8 mouse cellular contexts compared by ENCODE assay signal in genomic region chr14:87415486-87415807, GRCm38 (mm10). TPM values are rescaled to one million over a fixed set of nuclear protein-coding genes. Genes with fewer than 3 reads are reported as not detected.
A peak's percentile ranks its signal among the peaks of the same experiment; 100 is the strongest.
DNase-seq lines count a peak whose midpoint lies in the region; ATAC-seq lines count a peak whose summit lies in the region.

No protein-coding gene starts in this region.

- no peaks in the 10 kb centered on the region for H3K36me3 ChIP-seq in lung, embryonic 16.5 days (ENCODE audit: control insufficient read depth, insufficient read depth, low read length)
- no peaks in the 10 kb centered on the region for H3K36me3 ChIP-seq in limb, embryonic 10.5 days
- H3K36me3 ChIP-seq in neural tube, embryonic 15.5 days = no peaks in the 10 kb centered on the region

- peak overlapping the region; percentile 89 for H3K4me3 ChIP-seq in lung, embryonic 16.5 days (ENCODE audit: low read length)
- peak overlapping the region; percentile 77 for H3K4me3 ChIP-seq in limb, embryonic 10.5 days
- H3K4me3 ChIP-seq in neural tube, embryonic 15.5 days (replicated peaks) = peak overlapping the region; percentile 95

- no peak for DNase-seq in lung, postnatal 4 days
- no peak for DNase-seq in limb, embryonic 10.5 days (ENCODE audit: low spot score)
- no peak for DNase-seq in spleen, postnatal 10 days (ENCODE audit: low spot score in 2 of 2)
- no peak for DNase-seq in ovary, postnatal 36 days (ENCODE audit: low spot score)
- no peak for DNase-seq in thymus, postnatal 14 days

- H3K4me2 ChIP-seq in lung, embryonic 16.5 days (ENCODE audit: low read depth, low read length) = peak overlapping the region; percentile 65
- peak overlapping the region; percentile 71 for H3K4me2 ChIP-seq in neural tube, embryonic 15.5 days

- no peaks in the 10 kb centered on the region for H3K27me3 ChIP-seq in lung, embryonic 16.5 days (ENCODE audit: control insufficient read depth, insufficient read depth, low read depth, low read length)
- H3K27me3 ChIP-seq in limb, embryonic 10.5 days (ENCODE audit: low read depth, poor library complexity, severe bottlenecking) = no peaks in the 10 kb centered on the region
- no peaks in the 10 kb centered on the region for H3K27me3 ChIP-seq in neural tube, embryonic 15.5 days (replicated peaks)

- peaks cover 6% of the 10 kb centered on the region for H3K4me1 ChIP-seq in lung, embryonic 16.5 days (replicated peaks; ENCODE audit: control insufficient read depth, insufficient read depth, low read length)
- H3K4me1 ChIP-seq in limb, embryonic 10.5 days = 0 out of 2 replicates have a peak, but pooled peaks cover 3% of the 10 kb centered on the region
- H3K4me1 ChIP-seq in neural tube, embryonic 15.5 days = peaks cover 24% of the 10 kb centered on the region

- WGBS in lung, embryonic 16.5 days = 0% methylated on average over 11 of the region's 11 CpGs
- 3% methylated on average over 11 of the region's 11 CpGs for WGBS in limb, embryonic 10.5 days
- 1% methylated on average over 11 of the region's 11 CpGs for WGBS in neural tube, embryonic 15.5 days

- peak overlapping the region; percentile 71 for H3K27ac ChIP-seq in lung, embryonic 16.5 days (ENCODE audit: low read length)
- H3K27ac ChIP-seq in limb, embryonic 10.5 days = peak overlapping the region; percentile 95
- H3K27ac ChIP-seq in neural tube, embryonic 15.5 days (replicated peaks) = 0 out of 2 replicates have a peak overlapping the region, but pooled peaks have one; percentile 99

- H3K9me3 ChIP-seq in lung, embryonic 16.5 days (ENCODE audit: control insufficient read depth, low read length) = no peaks in the 10 kb centered on the region
- H3K9me3 ChIP-seq in limb, embryonic 10.5 days (replicated peaks) = no peaks in the 10 kb centered on the region
- H3K9me3 ChIP-seq in neural tube, embryonic 15.5 days (replicated peaks) = no peaks in the 10 kb centered on the region

- H3K9ac ChIP-seq in lung, embryonic 16.5 days (ENCODE audit: low read length) = peak overlapping the region; percentile 69
- H3K9ac ChIP-seq in neural tube, embryonic 15.5 days (replicated peaks) = 0 out of 2 replicates have a peak overlapping the region, but pooled peaks have one; percentile 10

- no peak for ATAC-seq in lung, embryonic 16.5 days (ENCODE audit: low read depth)
- peak; percentile 10; the same call in 1 of the 2 replicates for ATAC-seq in erythroblast, adult 5-6 weeks (replicated peaks; ENCODE audit: low FRiP score, poor library complexity, severe bottlenecking)
- no peak for ATAC-seq in neural tube, embryonic 15.5 days (ENCODE audit: low FRiP score)

RNA-seq across cellular contexts. Expression of gene Tdrd3, which starts 1.0 kb away (rescaled TPM):
- polyA plus RNA-seq in lung, embryonic 16.5 days (2015; fragmentation: Nextera tagmentation; extraction: Ambion mirVana) = 24.1 and 24.5 TPM in 2 replicates
- total RNA-seq in erythroblast, adult 5-6 weeks (2015; ENCODE audit: low replicate concordance) = 13.8 and 32.1 TPM in 2 replicates
- total RNA-seq in erythroblast, adult 5-6 weeks (2017; ENCODE audit: low replicate concordance) = 11.7 and 18.3 TPM in 2 replicates
- 25.2 and 31.6 TPM in 2 replicates for polyA plus RNA-seq in limb, embryonic 10.5 days (2016; fragmentation: Nextera tagmentation; extraction: Ambion mirVana)
- polyA plus RNA-seq in neural tube, embryonic 15.5 days (2015; fragmentation: Nextera tagmentation; extraction: Ambion mirVana) = 36.8 and 38.0 TPM in 2 replicates
